Mouse (Mus musculus): Measurements from ENCODE around the gene Copz2.

The Copz2 gene

DNA sequence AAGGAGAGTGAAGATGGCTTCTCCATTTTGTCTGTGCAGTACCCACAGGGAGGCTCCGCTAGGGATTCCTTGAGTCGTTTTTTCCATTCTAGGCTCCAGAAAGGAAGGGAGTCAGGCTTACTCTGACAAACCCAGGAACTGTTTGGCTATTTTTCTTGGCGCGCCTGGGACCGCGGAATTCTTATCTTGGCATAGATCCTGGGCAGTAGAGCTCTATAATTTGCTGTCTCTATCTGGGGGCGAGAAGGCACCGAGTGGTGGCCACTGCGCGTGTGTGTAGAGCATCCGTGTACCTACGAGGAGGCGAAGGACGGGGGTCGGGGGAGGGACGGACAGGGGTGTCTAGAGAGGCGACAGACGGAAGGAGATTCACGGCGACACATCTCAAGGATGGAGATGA lies 11.8 kb downstream of the Copz2 start:
- in situ Hi-C loops (cut with MboI, MseI): loop anchor here (5.0 to 10.0 kb wide), 5 partner anchors 79 to 577 kb away; partner anchors contain the start of genes Hoxb5 (in 1 of the 2), Hoxb7 (in 1 of the 2) and Hoxb8 (in 1 of the 2)

DNA sequence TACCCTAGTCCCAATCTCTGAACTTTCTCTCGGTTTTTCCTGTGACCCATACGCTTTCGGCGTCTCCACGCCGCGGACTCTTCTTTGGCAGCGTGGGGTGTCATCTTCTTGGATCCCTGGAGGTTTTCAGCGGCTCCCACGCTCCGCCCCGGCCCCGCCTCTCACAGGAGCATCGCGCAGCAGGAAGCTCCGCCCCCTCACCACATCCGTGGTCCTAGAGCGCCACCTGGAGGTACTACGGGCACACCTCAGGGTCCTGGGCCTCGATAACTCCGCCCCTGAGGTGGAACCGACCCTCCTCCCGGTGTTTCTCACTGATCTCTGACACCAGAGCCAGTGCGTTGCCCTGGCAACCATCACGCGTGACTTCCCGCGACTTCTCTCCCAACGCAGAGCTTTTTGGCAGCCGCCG lies 12.2 kb downstream of the Copz2 start:
- in situ Hi-C loops (cut with MboI, MseI): loop anchor here (5.0 to 10.0 kb wide), 5 partner anchors 80 to 577 kb away; partner anchors contain the start of genes Hoxb5 (in 1 of the 2), Hoxb7 (in 1 of the 2) and Hoxb8 (in 1 of the 2)

DNA sequence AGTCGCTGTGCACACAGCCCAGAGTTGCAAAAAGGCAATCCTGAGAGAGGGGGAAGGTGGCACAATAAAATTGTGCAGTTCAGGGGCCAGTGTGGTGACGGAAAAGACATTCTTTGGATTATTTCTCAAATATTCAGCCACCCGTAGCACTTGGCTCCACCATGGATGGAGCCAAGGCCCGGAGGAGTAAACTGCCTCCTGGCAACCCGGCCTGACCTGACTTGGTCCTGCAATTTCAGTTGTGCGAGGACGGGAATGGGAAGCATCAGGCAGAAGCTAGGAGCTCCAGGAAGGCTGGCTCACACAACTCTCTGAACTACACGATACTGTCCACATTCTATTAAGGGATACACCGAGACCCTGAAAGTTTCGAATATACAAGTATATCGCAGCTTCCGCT lies 12.9 kb downstream of the Copz2 start:
- in situ Hi-C loops (cut with MboI, MseI): loop anchor here (5.0 to 10.0 kb wide), 5 partner anchors 80 to 578 kb away; partner anchors contain the start of genes Hoxb5 (in 1 of the 2), Hoxb7 (in 1 of the 2) and Hoxb8 (in 1 of the 2)

DNA sequence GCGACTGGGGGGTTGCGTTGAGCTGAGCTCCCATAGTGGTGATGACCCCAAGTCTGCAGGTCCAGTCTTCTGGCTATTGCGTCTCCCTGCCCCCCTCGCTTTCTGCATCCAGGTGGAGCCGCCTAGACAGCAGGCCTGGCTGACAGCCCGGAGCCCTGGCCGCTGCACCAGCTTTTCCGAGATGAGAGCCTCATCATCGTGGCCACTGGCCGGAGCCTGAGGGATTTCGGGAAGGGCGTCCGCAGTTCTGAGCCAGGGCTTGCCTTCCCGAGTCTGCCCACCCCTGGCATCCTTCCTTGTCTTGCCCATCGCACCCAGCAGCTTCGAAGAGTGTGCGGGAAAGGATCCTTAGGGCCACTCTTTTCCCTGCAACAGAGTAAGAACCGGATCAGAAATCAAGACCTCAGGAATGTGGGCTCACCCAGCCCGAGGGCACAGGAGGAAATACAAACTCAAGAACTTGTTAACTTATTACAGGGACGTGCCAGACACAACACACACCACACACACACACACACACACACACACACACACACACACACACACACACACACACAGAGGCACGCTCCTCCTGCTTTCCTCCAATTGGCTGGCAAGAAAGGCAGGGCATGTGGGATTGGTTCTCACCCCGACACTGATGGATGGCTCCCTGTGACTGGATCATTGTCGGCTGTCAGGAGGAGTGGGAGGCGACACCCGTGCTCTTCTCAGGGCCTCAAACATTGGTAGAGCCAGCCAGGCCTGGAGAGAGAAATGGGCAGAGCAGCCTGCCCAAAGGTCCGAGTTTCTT lies 13.7 kb downstream of the Copz2 start:
- in situ Hi-C loops (cut with MboI, MseI): loop anchor here (5.0 to 10.0 kb wide), 5 partner anchors 81 to 579 kb away; partner anchors contain the start of genes Hoxb5 (in 1 of the 2), Hoxb7 (in 1 of the 2) and Hoxb8 (in 1 of the 2)

DNA sequence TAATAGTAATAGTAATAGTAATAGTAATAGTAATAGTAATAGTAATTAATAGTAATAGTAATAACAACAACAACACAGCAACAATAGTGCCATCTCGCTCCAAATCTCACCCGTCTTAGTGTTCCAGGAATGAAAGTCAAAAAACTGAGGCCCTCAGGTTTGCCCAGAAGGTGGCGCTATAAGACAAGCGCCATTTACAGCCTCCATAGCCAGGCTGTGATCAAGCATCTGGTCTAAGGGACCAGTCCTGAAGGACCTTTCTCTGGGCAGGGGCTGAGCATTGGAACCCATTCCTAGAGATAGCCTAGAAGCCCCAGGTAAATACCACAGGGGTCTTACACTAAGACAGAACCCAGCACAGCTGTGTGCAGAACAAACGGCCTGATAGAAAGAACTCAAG lies 17.5 kb downstream of the Copz2 start:
- in situ Hi-C loops (cut with MboI, MseI): loop anchor here (5.0 to 10.0 kb wide), 2 partner anchors 85 to 582 kb away; partner anchors contain the start of genes Hoxb7 (in 1 of the 2) and Hoxb8 (in 1 of the 2)

DNA sequence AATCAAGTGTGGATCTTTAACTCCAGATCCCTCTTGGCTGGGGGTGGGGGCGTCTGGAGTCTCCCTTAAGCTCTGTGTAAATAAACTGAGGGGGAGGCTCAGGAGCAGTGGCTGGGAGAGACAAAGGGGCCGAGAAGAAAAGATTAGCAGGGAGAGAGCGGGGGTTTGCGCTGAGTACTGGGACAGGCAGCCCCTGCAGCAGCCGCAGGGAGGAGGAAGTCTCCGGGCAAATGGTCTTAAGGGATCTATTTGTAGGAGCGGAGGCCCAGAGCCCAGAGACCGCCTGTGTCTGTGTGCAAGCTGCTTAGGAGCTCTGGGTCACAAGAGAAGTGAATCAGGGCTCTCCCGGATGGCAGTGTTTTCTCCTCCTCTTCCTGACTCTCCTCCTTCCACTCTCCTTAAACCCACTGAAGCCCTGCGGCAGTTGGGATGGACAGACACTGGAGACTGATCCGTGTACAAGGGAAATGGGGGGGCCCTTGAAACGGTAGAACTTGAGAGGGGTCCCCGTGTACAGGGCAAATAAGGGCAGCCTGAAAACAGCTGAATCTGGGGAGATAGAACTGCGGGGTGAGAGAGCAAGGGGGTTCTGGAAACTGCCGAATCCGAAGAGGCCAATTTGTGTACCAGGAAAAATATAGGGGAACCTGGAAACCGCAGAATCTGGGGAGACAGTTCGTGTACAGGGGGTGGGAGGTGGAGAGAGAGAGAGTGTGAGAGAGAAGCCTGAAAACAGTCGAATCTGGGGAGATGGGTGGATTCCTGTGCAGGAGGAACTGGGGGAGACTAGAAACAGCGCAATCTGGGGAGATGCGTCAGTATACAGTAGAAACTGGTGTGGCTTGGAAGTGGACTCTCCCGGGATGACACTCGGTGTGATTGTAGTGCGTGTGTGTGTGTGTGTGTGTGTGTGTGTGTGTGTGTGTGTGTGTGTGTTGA lies 23.0 kb downstream of the Copz2 start:
- in situ Hi-C loops (cut with MboI, MseI): loop anchor here (5.0 to 10.0 kb wide), 4 partner anchors 35 to 608 kb away; no protein-coding TSS in a partner anchor

DNA sequence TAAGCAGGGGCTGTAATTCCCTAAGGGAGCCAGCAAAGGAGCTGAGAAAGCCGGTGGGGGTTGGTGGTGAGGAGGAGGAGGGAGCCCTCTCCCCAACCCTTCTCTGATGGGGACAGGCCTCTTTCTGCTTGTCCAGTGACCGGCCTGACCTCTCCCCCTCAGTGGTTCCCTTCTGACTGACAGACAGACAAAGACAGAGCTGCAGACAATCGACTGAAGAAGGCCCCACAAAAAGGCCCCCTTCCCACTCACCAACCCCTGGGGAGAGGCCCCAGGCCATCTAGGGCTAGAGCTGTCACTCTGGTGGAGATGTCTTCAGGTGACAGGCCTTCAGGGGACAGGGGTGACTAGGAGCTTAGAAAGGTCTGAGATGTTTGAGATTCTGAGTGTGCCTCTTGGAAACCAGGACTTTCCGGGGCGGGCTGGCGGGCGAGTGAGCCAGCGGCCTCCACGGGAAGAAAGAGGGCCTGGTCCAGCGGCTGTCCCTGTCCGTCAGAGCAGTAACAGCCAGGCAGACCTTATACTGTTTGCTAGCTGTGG lies 24.0 kb downstream of the Copz2 start:
- in situ Hi-C loops (cut with MboI, MseI): loop anchor here (5.0 to 10.0 kb wide), 4 partner anchors 34 to 609 kb away; no protein-coding TSS in a partner anchor

DNA sequence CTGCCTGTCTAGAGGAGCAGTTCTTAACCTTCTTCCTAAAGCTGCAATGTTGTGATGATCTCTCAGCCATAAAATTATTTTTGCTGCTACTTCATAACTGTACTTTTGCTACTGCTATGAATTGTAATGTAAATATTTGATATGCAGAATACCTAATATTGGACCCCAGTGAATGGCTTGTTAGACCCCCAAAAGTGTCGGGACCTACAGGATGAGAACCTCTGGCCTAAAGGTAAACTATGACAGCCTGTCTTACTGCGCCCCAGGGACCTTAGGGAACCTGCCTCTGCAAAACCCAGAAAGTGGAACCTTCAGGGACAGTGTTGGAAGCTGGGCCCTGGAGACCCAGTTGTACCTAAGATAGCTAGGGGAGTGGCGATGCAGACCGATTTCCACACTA lies 25.6 kb downstream of the Copz2 start:
- in situ Hi-C loops (cut with MboI, MseI): loop anchor here in 1 of 2 experiments (10.0 kb wide), 2 partner anchors 460 to 610 kb away; no protein-coding TSS in a partner anchor

DNA sequence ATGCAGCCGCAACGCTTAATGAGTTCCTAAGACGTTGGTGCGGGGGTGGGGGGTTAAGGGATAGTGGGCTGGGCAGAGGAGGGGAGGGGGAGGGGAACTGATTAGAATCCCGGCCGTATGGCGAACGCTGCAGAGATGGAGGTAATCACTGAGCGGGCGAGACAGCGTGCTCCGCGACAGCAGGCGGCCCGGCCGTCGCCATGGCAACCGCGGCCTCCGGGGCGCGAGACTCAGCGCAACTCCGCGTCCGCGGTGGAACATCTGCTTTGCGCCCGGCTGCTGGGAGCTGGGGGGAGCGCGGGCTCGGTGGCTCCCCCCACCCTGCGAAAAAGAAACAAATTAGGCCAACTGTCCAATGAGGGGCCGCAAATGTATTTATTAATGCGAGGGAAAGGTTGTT lies 26.1 kb downstream of the Copz2 start:
- in situ Hi-C loops (cut with MboI, MseI): loop anchor here in 1 of 2 experiments (10.0 kb wide), 2 partner anchors 461 to 611 kb away; no protein-coding TSS in a partner anchor

DNA sequence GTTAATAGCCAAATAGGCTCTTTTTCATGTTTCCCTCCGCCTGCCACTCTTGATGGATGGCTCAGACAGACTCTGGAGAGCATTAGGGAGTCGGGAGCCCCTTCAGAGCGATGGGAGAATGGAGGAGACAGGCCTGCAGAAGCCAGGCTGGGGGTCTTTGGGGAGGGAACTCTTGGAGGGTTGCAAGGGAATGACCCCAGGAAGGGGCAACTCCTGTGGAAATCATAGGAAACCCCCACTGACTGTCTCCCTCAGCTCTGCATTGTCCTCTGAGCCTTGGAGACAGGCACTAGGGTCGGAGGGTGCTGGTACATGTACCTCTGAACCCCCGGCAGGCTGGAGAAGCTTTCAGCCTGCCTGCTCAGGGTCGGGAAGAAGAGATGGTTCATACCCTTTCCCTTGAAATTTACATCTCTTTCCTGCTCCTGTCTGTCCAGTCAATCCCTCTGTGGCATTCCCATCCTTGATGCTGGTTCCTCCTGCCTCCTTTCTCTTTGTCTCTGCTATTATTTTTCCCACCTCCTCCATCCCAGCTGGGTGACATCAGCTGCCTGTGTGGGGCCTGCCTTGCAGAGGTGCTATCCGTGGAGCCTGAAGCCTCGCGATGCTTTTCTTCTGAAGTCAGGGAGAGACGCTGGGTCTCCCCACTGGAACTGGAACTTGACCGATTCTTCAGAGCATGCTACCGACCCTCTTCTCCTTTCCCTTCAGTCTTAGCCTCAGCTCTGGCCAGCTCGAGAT lies 26.8 kb downstream of the Copz2 start:
- in situ Hi-C loops (cut with MboI, MseI): loop anchor here in 1 of 2 experiments (10.0 kb wide), 2 partner anchors 462 to 612 kb away; no protein-coding TSS in a partner anchor

DNA sequence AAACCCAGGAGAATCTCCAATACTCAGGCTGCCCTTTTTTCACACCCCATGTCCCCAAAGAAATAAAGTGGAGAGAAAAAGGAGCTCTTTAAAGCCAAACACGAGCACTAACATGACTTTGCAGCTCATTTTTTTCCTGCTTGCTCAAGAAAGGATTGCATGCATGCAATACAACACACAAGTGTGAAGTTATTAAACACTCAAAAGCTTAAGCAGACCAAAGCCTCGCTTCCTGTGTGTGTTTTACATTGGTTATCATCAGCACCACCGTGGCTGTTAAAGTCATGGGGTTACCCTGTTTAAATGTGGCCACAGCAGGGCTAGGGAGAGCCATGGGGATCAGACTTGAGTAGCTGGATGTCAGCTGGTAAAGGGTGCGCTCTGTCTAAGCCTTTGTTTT lies 27.4 kb downstream of the Copz2 start:
- in situ Hi-C loops (cut with MboI, MseI): loop anchor here in 1 of 2 experiments (10.0 kb wide), 2 partner anchors 462 to 612 kb away; no protein-coding TSS in a partner anchor

DNA sequence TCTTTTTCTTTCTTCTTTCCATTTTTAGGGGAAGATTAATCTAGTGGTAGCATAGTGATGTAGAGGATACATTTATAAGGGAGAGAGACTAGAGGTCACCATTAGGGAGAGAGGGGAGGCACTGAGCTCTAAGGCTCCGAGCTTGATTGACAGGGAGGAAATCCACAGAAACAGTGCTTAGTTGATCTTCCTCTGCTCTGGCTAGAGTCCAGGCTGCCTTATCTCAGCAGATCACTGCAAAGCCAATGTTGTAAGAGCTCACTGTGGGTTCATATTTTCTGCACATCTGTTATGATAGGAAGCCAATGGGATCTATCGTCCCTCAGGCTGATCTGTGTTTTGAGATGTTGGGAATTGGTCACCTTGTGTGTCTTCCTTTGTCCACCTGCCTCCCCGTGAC lies 29.0 kb downstream of the Copz2 start:
- in situ Hi-C loops (cut with MboI, MseI): loop anchor here in 1 of 2 experiments (10.0 kb wide), 2 partner anchors 464 to 614 kb away; no protein-coding TSS in a partner anchor

DNA sequence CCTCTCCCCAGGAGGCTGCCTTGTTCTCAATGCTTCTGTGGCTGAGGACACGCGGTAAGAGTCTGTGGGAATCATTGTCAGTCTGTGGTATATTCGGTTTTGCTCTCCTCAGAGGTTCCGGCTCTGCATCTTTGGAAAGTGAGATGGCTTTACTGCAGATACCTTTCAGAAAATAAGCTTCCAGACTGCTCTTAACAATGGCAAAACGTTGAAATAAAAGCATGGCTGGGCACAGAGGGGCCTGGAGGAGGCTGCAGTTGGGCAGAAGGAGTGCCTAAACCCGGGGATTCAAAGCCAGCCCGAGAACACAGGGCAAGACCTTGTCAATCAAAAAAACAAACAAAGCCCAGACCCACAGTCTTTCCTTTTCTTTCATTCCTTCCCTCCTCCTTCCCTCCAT lies 29.7 kb downstream of the Copz2 start:
- in situ Hi-C loops (cut with MboI, MseI): loop anchor here in 1 of 2 experiments (10.0 kb wide), 2 partner anchors 465 to 615 kb away; no protein-coding TSS in a partner anchor

DNA sequence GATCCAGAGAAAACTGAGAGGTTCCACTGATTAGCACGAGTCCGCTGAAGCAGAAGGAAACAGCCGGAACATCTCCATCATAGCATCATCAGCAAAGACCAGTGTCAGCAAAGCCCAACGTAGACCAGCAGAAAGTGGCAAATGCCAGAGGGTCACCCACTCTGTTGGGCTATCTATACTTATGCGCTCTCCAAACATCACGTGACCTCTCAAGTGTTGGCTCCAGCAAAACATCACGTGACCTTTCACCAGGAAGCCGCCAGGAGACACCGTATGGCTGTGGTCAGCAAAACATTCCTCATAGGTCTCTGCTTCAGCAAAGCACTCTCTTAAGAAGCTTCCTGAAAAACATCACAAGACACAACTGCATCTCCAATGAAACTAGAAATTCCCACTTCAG lies 30.6 kb downstream of the Copz2 start:
- in situ Hi-C loops (cut with MboI, MseI): no loop called here

DNA sequence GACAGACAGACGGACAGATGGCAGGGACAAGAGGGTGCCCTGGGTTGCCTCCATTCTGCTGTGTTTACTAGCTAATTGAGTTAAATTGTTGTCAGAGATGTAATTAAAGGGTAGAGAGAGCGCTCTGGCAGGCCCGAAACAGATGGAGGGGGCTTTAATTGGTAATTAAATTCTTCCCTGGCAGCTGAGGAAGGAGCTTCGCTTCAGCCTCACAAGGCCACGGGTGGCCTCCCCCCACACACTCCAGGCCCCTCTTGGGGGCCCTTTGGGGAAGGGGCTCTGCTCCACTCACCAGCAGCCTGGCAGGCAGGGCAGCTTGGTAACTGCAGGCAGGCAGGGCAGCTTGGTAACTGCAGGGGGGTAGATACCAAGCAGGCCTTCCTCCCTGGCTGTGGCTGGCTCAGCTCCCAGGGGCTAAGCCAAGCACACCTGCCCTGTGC lies 36.3 kb downstream of the Copz2 start:
- in situ Hi-C loops (cut with MboI, MseI): no loop called here

DNA sequence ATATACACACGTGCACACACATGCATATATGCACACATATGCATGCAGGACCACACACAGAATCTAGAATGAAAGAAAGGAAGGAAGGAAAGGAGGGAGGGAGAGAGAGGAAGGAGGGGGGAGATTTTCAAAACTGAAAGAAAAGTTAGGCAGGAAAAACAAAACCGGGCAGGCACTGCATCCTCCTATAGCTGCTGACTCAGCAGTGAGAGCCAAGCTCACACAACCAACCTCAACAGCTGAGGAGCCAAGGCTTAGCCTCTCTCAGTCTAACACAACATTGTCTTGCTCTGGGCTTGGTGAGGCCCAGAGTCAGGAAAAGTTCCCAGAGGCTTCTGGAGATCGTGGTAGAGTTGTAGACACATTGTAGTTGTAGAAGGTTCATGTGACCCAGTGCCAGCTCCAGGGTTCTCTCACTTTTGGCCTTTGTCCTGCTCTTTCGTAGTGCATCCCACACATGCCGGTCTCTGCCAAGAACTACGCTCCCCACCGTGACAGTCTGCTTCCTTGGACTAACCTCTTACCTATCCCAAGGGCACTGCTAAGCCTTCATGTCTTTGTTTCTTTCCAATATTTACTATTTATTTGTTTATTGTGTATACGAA lies 37.4 kb downstream of the Copz2 start:
- in situ Hi-C loops (cut with MboI, MseI): no loop called here

DNA sequence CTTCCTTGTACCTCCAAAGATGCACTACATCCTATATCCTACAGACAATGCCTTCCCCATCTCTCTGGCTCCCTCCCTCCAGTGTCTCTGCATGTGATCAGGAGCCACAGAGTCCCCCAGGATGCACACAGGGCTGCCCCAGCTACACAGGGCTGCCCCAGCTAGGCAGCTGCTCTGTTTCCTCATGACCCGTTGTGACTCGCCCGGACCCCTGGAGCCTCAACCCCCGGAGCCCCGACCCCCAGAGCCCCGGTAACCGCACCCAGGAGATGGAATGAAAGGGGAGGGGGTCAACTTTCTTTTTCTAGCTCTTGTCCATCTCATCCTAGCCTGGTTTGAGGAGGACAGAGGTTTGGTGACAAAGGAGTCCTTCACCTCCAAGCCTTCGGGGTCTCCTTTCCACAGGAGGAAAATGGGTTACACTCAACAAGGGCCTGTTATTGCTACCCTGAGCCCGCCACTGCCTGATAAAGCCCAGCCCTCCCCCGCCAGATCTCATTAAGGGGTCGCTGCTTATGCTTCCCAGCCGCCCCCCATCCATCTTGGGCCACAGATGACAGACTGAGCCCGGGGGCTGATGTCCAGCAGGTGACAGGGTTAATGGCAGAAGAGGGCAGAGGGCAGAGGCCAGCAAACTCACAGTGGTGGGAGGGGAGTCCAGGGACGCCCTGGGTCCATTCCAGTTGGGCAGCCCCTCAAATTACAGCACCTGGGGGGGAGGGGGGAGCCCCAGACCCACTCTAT lies 42.3 kb downstream of the Copz2 start:
- in situ Hi-C loops (cut with MboI, MseI): loop anchor here in 1 of 2 experiments (10.0 kb wide), 1 partner anchor 563 kb away; no protein-coding TSS in a partner anchor

DNA sequence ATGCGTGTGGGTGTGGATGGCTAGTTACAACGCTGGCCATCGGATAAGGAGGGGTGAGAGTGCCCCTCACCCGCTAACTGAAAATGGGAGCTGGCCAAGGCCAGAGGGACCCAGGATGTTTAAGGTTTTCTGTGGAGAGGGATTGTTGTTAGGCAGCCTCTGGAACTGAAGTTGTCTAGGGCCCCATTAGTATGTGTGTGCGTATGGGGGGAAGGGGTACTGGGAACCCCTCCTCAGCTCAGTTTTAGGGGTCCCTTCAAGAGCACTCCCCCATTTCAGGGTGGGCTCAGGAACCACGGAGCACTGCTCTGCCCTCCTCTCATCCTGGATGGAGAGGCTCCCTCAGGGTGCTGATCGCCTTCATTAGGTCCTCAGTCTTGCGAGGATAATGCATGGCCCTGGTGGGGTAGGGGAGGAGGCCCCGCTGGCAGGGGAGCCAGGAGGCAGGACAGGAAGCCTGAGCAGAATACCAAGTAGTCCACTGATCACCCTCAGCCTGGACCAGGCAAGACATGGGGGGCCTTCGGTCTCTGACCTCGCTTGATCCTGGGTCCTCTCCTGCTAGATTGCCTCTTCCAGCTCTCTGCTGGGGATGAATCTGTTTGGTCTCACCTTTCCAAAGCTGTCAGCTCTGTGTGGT lies 43.7 kb downstream of the Copz2 start:
- in situ Hi-C loops (cut with MboI, MseI): loop anchor here in 1 of 2 experiments (10.0 kb wide), 1 partner anchor 561 kb away; no protein-coding TSS in a partner anchor
